Mouse (Mus musculus) cortical plate, adult 2 months (tissue): ENCODE measurements around the gene Nhlrc3. TPM values are rescaled to one million over a fixed set of nuclear protein-coding genes. Genes with fewer than 3 reads are reported as not detected.

Experiments
- H3K27ac ChIP-seq: fragments of 200-500 bp; 2 replicates; pipeline ENCODE4 v1.5.1; 2012; ENCODE audit warnings: low read length, control low read depth, inconsistent platforms; ENCODE audit not compliant: insufficient read depth
- H3K4me1 ChIP-seq: fragments of 200-500 bp; 2 replicates; pipeline ENCODE4 v1.6.1; 2011; ENCODE audit warnings: low read length; ENCODE audit not compliant: control insufficient read depth, insufficient read depth
- H3K4me3 ChIP-seq: fragments of 200-500 bp; 2 replicates; pipeline ENCODE4 v1.5.1; 2011; ENCODE audit warnings: mild to moderate bottlenecking, low read length, control low read depth; ENCODE audit not compliant: insufficient read depth
- CTCF ChIP-seq: fragments of 200-500 bp; IDR thresholded peaks from 2 replicates; pipeline ENCODE4 v1.5.1; 2011; ENCODE audit warnings: mild to moderate bottlenecking, control low read depth, low read length; ENCODE audit not compliant: insufficient read depth; ENCODE audit errors: extremely low read depth
- POLR2A ChIP-seq: fragments of 200-500 bp; IDR thresholded peaks from 2 replicates; pipeline ENCODE4 v1.6.1; 2011; ENCODE audit warnings: mild to moderate bottlenecking, low read length, control low read depth; ENCODE audit not compliant: insufficient read depth; ENCODE audit errors: extremely low read depth
- polyA plus RNA-seq: library from polyadenylated mRNA; depleted of rRNA; stranded (reverse); fragments of >200 nt; gene quantifications from 2 replicates; pipeline ENCODE4 v1.2.3, GENCODE M21; 2012

The Nhlrc3 gene
- polyA plus RNA-seq, 1 experiment: 7.5 TPM

GRCm38 (mm10) chr3:53445540-53445939, 17.6 kb downstream of the Nhlrc3 start:
- Histone ChIP-seq H3K27ac (no peak overlapping the region), H3K4me1 (no peaks in the 10 kb centered on the region), H3K4me3 (no peak overlapping the region)
- TF ChIP-seq POLR2A (no peak), CTCF (no peak)

- H3K4me1 ChIP-seq: no peaks in the 10 kb centered on the region
- no peak for TF ChIP-seq POLR2A
- no peak for TF ChIP-seq CTCF
- H3K27ac ChIP-seq: no peak overlapping the region
- no peak overlapping the region for H3K4me3 ChIP-seq
Measured at GRCm38 (mm10) chr3:53436550-53436949, 26.6 kb downstream of the Nhlrc3 start.

DNA sequence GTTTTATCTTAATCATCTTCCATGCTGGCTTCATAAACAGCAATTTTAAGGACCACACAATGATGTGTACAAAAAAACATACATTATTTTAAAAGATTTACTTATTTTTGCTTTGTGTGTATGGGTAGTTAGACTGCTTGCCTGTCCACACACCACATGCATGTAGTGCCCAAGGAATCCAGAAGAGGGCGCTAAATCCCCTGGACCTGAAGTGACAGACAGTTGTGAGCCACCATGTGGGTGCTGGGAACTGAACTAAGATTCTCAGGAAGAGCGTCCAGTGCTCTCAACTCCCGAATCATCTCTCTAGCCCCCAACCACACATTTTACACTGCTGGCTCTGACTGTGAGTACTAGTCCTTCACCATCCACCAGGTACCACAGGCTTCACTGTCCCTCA, 28.5 kb downstream of the Nhlrc3 start:
- no peak for TF ChIP-seq CTCF
- TF ChIP-seq POLR2A: no peak
- Histone ChIP-seq H3K4me1 (no peaks in the 10 kb centered on the region), H3K4me3 (no peak overlapping the region), H3K27ac (no peak overlapping the region)

GRCm38 (mm10) chr3:53423576-53423975, 39.6 kb downstream of the Nhlrc3 start:
- TF ChIP-seq POLR2A: no peak
- no peak for TF ChIP-seq CTCF

GRCm38 (mm10) chr3:53422691-53423090, 40.4 kb downstream of the Nhlrc3 start:
- Histone ChIP-seq H3K4me1 (no peaks in the 10 kb centered on the region), H3K27ac (no peak overlapping the region), H3K4me3 (no peak overlapping the region)
- TF ChIP-seq CTCF (no peak), POLR2A (no peak)

More at GRCm38 (mm10) chr3:53423576-53423975, 39.6 kb downstream of the Nhlrc3 start:
- H3K4me3 ChIP-seq: no peak overlapping the region
- no peaks in the 10 kb centered on the region for H3K4me1 ChIP-seq
- no peak overlapping the region for H3K27ac ChIP-seq

- TF ChIP-seq POLR2A (no peak), CTCF (no peak)
- H3K4me1 ChIP-seq: no peaks in the 10 kb centered on the region
- H3K4me3 ChIP-seq: no peak overlapping the region
- no peak overlapping the region for H3K27ac ChIP-seq
Measured at GRCm38 (mm10) chr3:53421656-53422055, 41.5 kb downstream of the Nhlrc3 start.

GRCm38 (mm10) chr3:53417701-53418100, 45.4 kb downstream of the Nhlrc3 start:
- H3K4me3 ChIP-seq: no peak overlapping the region
- no peaks in the 10 kb centered on the region for H3K4me1 ChIP-seq
- TF ChIP-seq CTCF (no peak), POLR2A (no peak)
- H3K27ac ChIP-seq: no peak overlapping the region

DNA sequence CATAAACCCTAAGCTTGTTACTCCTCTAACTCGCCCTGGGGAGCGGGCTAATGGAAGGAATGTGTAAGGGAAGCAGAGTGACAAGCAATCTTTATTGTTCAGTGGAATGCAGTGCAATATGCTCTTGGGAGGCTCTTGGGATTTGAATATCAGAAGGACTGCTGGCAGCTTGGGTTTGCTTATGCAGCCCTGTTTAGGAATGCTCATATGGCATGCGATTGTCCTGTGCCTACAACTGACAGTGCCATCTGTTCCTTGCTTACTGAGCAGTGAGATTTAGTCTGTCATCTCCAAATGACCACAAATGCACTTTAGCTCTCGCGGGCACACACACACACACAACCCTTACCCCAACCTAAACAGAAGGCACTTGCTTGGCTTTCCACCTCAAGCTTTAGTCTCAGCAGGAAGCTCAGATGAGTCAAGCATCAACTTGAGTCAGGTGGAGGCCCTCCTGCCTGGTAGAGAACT, 47.1 kb downstream of the Nhlrc3 start:
- no peak overlapping the region for H3K4me3 ChIP-seq
- no peak overlapping the region for H3K27ac ChIP-seq
- TF ChIP-seq POLR2A (no peak), CTCF (no peak)
- H3K4me1 ChIP-seq: no peaks in the 10 kb centered on the region

DNA sequence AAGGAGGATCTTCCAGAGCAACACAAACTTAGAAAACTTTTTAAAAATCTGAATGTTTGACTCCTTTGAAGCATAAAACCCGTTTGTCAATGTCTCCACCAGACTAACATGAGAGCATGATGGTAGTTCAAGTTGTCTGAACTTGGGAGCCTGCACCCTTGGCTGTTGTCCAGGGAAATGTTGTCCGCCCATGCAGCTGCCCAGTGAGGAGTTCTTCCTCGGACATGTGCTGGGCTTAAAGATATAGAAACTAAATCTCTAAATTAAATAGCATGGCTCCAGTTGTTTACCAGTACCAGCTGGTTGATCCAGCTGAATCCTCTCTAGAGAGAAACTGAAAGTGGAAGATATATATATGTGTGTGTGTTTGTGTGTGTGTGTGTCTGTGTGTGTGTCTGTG, 49.2 kb downstream of the Nhlrc3 start:
- H3K4me1 ChIP-seq: no peaks in the 10 kb centered on the region
- TF ChIP-seq CTCF: no peak
- no peak overlapping the region for H3K27ac ChIP-seq
- H3K4me3 ChIP-seq: no peak overlapping the region

GRCm38 (mm10) chr3:53413465-53413864, 49.7 kb downstream of the Nhlrc3 start:
- Histone ChIP-seq H3K4me3 (no peak overlapping the region), H3K27ac (no peak overlapping the region), H3K4me1 (no peaks in the 10 kb centered on the region)
- TF ChIP-seq POLR2A (no peak), CTCF (no peak)
